Mouse (Mus musculus): ENCODE results near the gene Ncoa3. TPM values are rescaled to one million over a fixed set of nuclear protein-coding genes. Genes with fewer than 3 reads are reported as not detected.

Gene Ncoa3
- total RNA-seq, 1 experiment from 2014 or later: 73.0 TPM

DNA sequence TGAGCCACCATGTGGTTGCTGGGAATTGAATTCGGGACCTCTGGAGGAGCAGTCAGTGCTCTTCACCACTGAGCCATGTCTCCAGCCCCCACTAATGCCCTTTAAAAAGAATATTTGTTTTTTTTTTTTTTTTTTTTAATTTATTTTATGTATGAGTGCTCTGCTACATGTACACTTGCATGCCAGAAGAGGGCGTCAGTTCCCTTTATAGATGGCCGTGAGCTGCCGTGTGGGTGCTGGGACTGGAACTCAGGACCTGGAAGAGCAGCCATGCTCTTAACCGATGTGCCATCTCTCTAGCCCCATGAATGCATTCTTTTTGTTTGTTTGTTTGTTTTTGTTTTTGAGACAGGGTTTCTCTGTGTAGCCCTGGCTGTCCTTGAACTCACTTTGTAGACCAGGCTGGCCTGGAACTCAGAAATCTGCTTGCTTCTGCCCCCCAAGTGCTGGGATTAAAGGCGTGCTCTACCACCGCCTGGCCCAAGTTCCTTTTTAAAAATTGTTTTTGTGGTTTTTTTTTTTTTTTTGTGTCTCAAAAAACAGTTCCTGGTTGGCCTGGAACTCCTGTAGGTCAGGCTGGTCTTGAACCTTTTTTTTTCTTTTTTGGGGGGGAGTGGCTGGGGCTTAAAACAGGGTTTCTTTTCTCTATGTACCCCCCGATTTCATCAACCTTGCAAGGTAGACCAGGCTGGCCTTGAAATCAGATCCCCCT, 5.0 kb downstream of the Ncoa3 start:
- no peak for ATAC-seq (replicated peaks; ENCODE audit: insufficient number of reproducible peaks, low FRiP score, low TSS enrichment, poor library complexity, severe bottlenecking)

DNA sequence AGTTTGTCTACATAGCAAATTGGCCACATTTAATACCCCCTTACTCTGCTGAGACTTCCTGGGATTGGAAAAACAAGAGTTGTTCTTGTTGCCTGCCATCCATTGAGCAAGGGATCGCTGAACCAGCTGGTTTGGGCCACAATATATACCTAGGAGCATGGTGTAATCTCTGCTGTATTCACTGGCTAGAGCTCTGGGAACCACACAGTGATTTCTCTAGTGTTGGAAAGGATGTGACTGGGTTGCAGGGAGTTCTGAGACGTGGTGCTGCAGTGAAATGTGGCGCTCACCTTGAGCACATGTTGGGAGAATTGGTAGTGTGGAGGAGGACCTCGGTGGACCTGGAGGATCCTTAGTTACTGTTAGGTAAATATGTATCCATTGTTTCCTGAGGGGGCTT, 6.5 kb downstream of the Ncoa3 start:
- ATAC-seq (replicated peaks; ENCODE audit: insufficient number of reproducible peaks, low FRiP score, low TSS enrichment, poor library complexity, severe bottlenecking): no peak

DNA sequence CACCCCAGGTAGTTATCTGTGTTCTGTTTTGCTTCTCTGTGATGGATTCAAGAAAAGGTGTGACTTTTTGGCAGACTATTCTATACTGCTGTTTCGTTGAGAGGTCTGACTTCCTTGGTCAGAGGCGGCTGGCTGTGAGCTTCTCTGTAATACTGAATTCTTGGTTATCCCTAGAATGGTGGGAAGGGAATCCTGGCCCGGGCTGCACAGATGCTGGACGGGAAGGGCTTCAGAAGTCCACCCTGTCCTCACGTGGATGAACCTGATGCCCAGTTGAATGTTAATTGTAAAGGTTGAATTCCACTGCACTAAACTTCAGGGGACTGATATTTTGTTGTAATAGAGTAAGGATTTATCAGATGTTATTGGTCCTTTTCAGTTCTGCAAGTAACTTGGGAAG, 7.4 kb downstream of the Ncoa3 start:
- ATAC-seq (replicated peaks; ENCODE audit: insufficient number of reproducible peaks, low FRiP score, low TSS enrichment, poor library complexity, severe bottlenecking): no peak

DNA sequence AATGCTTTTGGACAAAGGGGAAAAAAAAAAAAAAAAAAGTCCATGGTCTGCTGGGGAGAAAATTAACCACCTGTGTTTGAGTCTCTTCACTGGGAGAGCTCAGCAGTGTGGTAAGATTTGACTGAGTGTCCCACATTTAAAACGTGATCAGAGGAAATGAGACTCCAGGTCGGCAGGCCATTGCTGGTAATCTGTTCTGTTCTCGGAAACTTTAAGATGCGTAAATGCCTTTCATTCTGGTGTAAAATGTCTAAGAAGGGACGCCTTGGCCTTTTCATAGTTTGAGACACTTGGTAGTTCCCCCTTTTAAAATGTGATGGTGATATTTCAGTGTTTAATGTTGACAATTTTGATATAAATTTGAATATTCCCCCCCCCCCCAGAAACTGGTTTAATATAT, 7.8 kb downstream of the Ncoa3 start:
- ATAC-seq (replicated peaks; ENCODE audit: insufficient number of reproducible peaks, low FRiP score, low TSS enrichment, poor library complexity, severe bottlenecking): no peak

DNA sequence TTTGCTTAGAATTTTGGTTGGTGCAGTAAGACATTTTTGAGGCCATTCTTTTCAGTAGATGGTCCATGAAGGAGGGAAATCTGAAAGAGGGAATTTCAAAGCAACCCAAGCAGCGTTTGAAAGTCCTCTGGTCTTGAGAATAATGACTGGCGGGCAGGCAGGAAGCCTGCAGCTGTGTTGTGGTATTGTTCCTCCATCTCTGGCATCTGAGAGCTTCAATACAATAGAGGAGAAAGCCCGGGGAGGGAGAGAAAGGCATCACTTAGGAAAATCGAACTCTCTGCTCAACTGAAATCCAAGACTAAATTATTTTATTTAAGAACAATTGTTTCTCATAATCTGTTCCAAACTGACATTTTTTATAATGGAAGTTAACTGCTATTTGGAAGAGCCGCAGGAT, 8.3 kb downstream of the Ncoa3 start:
- ATAC-seq (replicated peaks; ENCODE audit: insufficient number of reproducible peaks, low FRiP score, low TSS enrichment, poor library complexity, severe bottlenecking): no peak

DNA sequence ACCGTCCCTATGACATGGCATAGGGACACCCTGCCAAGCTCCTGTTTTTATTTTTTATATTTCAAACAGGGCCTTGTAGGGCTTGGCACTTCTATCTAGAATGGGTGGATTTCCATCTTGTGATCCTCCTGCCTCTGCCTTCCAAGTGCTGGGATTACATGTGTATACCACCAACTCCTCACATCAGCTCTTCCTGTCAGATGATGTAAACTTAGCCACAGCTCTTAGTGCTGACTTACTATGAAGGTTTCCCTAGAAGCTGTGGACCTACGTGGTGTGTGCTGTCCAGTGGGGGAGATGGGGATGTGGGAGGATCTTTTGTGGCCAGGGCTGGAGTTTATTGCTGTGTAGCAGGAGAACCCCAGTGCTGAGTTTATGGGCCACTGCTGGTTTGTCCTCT, 8.9 kb downstream of the Ncoa3 start:
- no peak for ATAC-seq (replicated peaks; ENCODE audit: insufficient number of reproducible peaks, low FRiP score, low TSS enrichment, poor library complexity, severe bottlenecking)

DNA sequence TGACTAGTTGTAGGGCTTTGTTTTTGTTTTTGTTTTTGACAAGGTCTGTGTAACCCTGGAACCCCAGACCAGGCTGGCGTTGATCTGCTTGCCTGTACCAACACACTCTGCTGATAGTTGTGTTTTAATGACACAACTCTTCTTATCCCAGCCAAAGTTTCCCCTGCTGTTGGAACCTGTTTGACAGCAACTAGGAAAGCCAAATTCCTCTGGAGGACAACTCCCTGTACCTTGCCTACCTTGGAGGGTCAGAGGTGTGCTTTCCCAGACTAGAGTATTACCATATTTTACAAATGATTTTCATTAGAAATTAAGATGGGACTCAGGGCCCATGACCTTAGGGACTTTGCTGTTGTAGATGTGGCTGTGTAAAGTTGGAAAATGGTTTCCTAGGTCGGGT, 9.3 kb downstream of the Ncoa3 start:
- no peak for ATAC-seq (replicated peaks; ENCODE audit: insufficient number of reproducible peaks, low FRiP score, low TSS enrichment, poor library complexity, severe bottlenecking)

DNA sequence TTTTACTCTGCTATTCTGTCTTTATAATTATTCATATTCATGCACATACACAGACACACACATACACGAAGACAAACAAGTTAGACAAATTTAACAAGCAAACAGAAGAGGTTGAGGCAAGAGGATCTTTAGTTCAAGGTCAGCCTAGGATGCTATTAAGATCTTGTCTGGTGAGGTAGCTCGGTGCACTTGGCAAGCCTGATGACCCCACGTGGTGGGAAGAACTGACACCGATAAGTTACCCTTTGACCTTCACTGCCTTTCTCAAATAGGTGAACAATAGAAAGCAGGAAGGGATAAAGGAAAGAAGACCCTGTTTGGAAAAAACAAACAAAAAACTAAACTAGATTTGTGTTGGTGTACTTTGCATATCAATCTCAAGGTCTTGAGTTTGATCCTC, 10.0 kb downstream of the Ncoa3 start:
- ATAC-seq (replicated peaks; ENCODE audit: insufficient number of reproducible peaks, low FRiP score, low TSS enrichment, poor library complexity, severe bottlenecking): no peak

DNA sequence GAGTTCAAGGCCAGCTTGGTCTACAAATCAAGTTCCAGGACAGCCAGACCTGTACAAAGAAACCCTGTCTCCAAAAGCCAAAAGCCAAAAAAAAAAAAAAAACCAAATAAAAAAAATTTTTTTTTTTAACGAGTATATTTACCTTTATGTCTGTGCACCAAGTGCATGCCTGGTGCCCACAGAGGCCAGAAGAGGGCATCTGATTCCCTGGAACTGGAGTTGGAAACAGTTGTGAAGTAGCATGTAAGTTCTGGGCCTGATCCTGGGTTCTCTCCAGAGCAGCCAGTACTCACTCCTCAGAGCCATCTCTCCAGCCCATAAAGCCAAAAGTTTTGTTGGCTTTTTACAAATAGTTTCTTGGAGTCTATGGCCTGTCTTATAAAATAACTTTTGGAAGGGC, 10.6 kb downstream of the Ncoa3 start:
- no peak for ATAC-seq (replicated peaks; ENCODE audit: insufficient number of reproducible peaks, low FRiP score, low TSS enrichment, poor library complexity, severe bottlenecking)

DNA sequence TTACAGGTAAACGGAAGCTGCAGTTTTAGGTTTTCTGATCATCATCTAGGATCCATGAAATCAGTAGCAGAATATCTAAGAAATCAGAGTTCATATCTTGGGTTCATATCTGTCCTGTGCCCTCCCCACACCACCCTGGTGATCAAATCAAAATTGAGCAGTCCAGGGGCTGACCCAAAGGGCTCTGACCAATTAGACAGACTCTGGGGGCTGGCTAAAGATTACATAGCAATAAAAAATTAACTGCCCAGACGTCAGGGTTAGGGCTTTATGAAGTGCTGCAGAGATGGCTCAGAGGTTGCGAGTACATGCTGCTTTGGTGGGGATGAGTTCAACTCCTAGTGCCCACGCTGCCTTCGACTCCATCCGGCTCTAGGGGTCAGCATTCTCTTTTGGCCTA, 14.6 kb downstream of the Ncoa3 start:
- ATAC-seq (replicated peaks; ENCODE audit: insufficient number of reproducible peaks, low FRiP score, low TSS enrichment, poor library complexity, severe bottlenecking): no peak

DNA sequence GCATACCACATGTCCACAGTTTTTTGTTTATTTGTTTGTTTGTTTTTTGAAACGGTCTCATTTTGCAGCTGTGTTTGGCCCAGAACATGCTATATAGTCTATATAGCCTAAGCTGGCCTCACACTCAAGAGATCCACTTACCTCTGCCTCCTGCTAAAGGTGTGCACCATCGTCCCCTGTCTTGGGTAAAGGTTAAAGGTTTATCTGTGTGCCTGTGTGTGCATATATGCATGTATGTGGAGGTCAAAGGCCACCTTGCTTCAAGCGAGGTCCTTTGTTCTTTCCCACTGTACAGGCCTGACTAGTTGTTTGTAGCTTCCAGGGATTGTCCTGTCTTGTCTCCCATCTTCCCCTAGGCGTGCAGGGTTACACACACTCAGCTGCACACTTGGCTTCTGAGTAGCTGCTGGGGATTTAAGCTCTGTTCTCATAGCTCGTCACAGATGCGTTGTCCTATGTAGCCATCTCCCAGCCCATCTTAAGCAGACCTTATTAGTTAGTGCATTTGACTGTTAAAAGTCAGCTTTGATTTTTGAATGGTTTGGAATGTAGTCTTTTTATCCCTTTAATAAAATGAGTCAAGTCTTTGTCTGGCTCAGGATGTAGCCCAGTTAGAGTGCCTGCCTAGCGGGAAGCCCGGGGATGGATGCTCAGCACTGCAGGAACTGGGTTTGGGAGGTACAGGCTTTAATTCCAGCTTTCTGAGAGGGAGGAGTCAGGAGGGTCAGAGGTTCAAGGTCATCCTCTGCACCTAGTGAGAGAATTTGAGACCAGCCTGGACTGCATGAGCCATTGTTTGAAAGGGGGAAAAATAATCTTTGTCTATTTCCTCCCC, 16.3 kb downstream of the Ncoa3 start:
- ATAC-seq (replicated peaks; ENCODE audit: insufficient number of reproducible peaks, low FRiP score, low TSS enrichment, poor library complexity, severe bottlenecking): no peak

DNA sequence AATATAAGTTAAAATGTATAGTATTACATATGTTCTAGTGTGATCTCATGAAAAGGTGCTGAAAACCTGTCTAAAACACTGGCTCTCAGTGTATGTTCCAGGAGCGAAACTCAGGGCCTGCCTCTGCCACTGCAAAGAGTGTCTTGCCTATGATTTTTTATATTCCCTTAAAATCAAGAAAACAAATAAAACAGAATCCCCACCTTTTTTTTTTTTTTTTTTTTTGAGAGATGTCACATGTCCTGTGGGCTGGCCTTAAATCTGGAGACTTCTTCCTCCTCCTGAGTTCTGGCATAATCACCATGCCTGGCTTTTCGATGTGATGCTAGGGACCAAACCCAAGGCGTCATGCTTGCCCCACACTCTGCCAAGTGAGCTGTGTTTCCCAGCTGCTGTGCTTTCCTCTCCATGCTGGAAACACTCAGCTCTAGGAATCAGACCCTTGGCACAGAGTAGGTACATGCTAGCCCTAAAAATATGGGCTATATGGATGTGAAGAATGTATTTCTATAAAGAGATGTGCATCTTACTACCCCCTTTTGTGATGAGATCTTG, 17.0 kb downstream of the Ncoa3 start:
- no peak for ATAC-seq (replicated peaks; ENCODE audit: insufficient number of reproducible peaks, low FRiP score, low TSS enrichment, poor library complexity, severe bottlenecking)

DNA sequence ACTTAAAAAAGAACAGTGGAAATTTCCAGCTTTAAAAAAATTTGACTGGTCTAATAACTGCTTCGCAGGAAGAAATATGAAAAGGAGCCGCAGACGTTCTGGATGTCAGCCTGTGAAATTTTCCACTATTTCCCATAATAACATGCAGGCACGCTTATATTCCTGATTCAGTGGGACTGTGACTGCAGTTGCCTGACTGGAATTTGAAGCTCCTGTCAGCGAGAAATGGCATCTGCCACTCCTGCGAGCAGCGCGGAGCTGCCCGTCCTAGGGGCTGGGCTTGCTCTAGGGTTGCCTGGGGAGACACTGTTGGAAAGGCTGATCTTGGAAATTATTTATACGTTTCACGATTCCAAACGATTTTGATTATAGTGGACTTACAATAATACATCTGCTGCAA, 17.9 kb downstream of the Ncoa3 start:
- ATAC-seq (replicated peaks; ENCODE audit: insufficient number of reproducible peaks, low FRiP score, low TSS enrichment, poor library complexity, severe bottlenecking): no peak

DNA sequence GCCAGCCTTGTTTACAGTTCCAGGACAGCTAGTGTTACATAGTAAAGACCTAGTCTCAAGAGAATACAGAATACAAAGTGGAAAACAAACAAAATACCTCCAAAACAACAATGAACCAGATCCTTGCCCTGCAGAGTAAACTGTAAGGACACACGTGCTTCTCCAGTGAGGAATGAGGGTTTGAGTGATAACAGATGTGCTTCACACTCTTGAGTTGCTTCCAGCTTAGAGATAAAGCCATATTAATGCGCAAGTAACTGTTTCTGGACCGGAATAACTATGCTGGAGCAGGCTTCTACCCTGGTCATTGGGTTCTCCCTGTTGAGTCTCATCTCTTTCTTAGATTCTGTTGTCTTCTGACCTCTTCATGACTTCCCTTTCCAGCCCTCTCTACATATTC, 19.0 kb downstream of the Ncoa3 start:
- no peak for ATAC-seq (replicated peaks; ENCODE audit: insufficient number of reproducible peaks, low FRiP score, low TSS enrichment, poor library complexity, severe bottlenecking)

DNA sequence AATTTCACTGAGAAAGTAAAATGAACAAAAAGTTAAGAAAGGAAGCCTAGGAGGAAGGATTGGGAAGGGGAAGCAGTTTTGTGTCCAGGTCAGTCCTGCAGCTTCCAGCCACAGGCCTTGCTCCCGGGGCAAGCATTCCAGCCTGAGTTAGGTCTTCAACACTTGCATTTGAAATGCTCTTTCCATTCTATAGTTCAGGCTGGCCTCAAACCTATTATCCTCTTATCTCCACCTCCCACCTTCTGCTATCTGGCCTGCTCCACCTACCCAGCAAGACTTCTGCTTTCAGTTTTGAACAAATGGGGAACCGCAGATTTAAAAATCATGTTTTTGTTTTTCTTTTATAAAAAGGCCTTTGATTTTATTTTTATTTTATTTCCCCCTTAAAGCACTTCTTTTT, 19.7 kb downstream of the Ncoa3 start:
- ATAC-seq (replicated peaks; ENCODE audit: insufficient number of reproducible peaks, low FRiP score, low TSS enrichment, poor library complexity, severe bottlenecking): peak; percentile 56; the same call in 1 of the 2 replicates

DNA sequence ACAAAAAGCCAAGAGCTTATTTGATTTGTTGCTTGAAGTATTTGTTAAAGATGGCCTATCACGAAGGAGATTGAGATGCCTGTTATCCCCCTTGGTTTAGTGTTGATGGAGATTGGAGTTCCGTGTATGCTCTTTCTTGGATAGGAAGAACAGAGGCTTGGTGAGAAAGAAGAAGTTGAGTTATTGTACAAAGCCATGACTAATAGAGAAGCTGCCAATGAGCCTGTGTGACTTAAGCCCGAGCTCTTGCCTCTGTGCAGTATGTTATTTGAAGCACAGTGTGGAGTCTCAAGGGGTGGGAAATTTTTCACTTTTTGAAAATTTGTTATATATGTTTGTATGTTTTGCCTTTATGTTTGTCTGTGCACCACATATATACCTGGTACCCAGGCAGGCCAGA, 26.3 kb downstream of the Ncoa3 start:
- ATAC-seq (replicated peaks; ENCODE audit: insufficient number of reproducible peaks, low FRiP score, low TSS enrichment, poor library complexity, severe bottlenecking): peak; percentile 79

DNA sequence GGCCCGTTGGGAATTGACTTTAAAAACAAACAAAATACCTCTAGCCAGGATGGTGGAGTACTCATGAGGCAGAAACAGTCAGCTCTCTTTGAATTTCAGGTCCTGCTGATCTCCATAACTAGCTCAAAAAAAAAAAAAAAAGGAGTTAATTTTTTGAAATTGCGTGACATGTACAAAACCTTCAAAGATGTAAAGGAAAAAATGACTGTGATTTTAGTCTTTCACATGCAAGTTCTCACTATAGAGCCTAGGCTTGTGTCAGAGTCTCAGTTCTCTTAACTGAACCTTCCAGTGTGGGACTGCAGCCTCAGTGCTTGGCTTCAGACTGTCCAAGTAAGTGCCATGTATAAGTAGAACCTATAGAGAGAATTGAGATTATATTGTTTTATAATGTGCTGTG, 27.6 kb downstream of the Ncoa3 start:
- ATAC-seq (replicated peaks; ENCODE audit: insufficient number of reproducible peaks, low FRiP score, low TSS enrichment, poor library complexity, severe bottlenecking): no peak

DNA sequence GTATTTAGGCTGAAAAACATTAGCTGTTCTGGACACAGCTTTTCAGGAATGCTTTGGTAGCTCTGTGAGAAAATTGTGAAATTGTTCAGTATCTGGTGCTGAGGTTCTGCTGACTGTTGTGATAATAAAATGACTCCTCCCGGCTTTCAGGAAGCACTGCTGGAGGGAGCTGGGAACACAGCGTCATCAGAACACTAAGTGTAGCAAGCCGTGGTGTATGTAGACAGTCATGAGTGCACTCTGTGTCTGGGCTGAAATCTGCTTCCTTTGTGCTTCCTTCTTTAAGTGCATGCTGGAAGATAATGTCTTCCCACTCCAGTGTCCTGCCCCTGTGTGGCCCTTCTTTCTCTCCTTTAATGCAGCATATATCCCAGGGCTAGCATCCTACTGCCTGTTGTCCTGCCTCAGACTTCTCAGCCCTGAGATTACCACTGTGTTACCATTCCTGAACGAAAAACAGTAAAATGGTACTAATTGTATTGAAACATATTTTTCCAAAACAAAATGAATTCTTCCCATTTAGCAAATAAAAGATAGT, 28.7 kb downstream of the Ncoa3 start:
- ATAC-seq (replicated peaks; ENCODE audit: insufficient number of reproducible peaks, low FRiP score, low TSS enrichment, poor library complexity, severe bottlenecking): no peak

DNA sequence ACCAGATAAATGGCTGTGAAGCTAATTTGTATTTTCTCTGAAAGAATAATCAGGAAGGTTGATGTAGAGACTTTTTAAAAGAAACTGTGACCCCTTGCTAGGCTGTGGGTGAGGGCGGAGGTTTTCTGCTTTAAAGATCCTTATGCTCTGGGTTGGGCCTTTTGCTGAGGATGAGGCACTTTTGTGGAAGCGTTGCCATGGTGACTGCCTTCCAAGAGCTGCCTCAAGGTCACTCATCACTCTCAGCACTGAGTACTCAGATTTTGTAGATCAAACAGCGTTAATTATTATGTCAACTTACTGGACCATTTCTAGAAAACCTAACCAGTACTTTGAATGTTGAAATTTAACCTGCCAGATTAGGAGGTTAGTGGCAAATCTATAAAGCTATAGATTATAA, 29.2 kb downstream of the Ncoa3 start:
- ATAC-seq (replicated peaks; ENCODE audit: insufficient number of reproducible peaks, low FRiP score, low TSS enrichment, poor library complexity, severe bottlenecking): no peak

DNA sequence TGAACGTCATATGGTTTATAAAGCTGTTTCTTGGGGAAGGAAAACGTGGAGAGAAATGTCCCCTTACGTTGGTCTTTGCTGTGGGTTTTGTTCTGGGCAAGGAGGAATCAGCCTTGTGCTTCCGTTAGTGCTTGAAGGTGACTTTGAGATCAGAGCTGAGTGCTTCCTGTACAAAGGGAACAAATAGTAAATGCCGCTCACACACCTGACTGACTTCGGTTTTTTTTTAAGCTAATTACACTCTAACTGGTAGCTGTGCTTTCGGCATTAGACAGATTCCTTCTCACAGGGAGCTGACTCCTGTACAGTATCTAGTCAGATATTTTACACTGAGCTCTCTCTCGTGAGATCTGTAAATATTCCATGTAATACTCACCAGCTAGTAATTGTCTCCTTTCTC, 29.9 kb downstream of the Ncoa3 start:
- no peak for ATAC-seq (replicated peaks; ENCODE audit: insufficient number of reproducible peaks, low FRiP score, low TSS enrichment, poor library complexity, severe bottlenecking)
